Mouse (Mus musculus) C2C12 (cell line): Measurements from ENCODE around the gene Sod3. TPM values are rescaled to one million over a fixed set of nuclear protein-coding genes. Genes with fewer than 3 reads are reported as not detected.

ENCODE experiments used
- H3K27me3 ChIP-seq: one replicate; pipeline ENCODE4 v1.6.1; 2011; ENCODE audit not compliant: control insufficient read depth, insufficient read depth, insufficient read length
- H3K36me3 ChIP-seq: one replicate; pipeline ENCODE4 v1.6.1; 2011; ENCODE audit not compliant: control insufficient read depth, insufficient read depth
- H3K4me3 ChIP-seq: one replicate; pipeline ENCODE4 v1.5.1; 2011; ENCODE audit warnings: mild to moderate bottlenecking, control low read depth; ENCODE audit not compliant: poor library complexity, insufficient read depth, severe bottlenecking
- H3K79me2 ChIP-seq: one replicate; pipeline ENCODE4 v1.6.1; 2011; ENCODE audit not compliant: control insufficient read depth, insufficient read depth
- H3K79me3 ChIP-seq: one replicate; pipeline ENCODE4 v1.6.1; 2011; ENCODE audit warnings: low read depth, control low read depth
- H3ac ChIP-seq: one replicate; pipeline ENCODE3; 2011; ENCODE audit warnings: low read depth; ENCODE audit not compliant: control insufficient read depth, insufficient read length
- CEBPB ChIP-seq: IDR thresholded peaks from one replicate; pipeline ENCODE4 v1.6.1; 2011; ENCODE audit warnings: low read depth, mild to moderate bottlenecking, control low read depth, moderate library complexity
- CTCF ChIP-seq: IDR thresholded peaks from one replicate; pipeline ENCODE4 v1.5.1; 2011; ENCODE audit not compliant: control insufficient read depth, insufficient read depth, insufficient read length
- FOSL1 ChIP-seq: IDR thresholded peaks from one replicate; pipeline ENCODE4 v1.8.0; 2011; ENCODE audit warnings: mild to moderate bottlenecking, low read length; ENCODE audit not compliant: poor library complexity, insufficient read depth, severe bottlenecking
- MAX ChIP-seq: IDR thresholded peaks from one replicate; pipeline ENCODE4 v1.6.1; 2011; ENCODE audit warnings: mild to moderate bottlenecking, control low read depth
- MYOD1 ChIP-seq: IDR thresholded peaks from one replicate; pipeline ENCODE4 v1.6.1; 2011; ENCODE audit warnings: low read depth; ENCODE audit not compliant: control insufficient read depth, insufficient read length
- MYOG ChIP-seq: IDR thresholded peaks from one replicate; pipeline ENCODE4 v1.6.1; 2011; ENCODE audit not compliant: control insufficient read depth, insufficient read length; ENCODE audit errors: extremely low read depth
- USF1 ChIP-seq: IDR thresholded peaks from one replicate; pipeline ENCODE4 v1.6.1; 2011; ENCODE audit warnings: low read depth, mild to moderate bottlenecking, control low read depth, moderate library complexity
- polyA plus RNA-seq: library from polyadenylated mRNA; unstranded; fragments of >200 nt; fragmentation: generic; extraction: Trizol; gene quantifications from one replicate; pipeline ENCODE4 v1.2.1, GENCODE M21; 2012; ENCODE audit warnings: missing spikeins

The Sod3 gene
- polyA plus RNA-seq, 1 experiment, result 1.8 TPM

DNA sequence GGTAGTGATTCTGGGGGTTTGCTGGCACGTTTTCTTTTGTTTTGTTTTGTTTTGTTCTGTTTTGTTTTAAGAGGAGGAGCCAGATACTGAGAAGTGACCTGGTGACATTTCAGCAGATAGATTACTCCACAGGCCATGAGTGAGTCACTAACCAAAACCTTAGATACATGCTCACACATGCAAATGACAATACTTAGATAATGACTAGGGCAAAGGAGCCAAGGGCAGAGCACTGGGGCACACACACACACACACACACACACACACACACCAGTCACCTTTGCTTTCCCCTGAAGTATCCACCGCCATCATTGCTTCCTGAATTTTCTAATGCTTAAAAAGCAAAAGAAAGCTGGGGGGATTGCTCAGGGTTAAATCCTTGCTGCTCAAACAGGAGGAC, 52.9 kb downstream of the Sod3 start:
- no peaks in the 10 kb centered on the region for H3K36me3 ChIP-seq
- no peak overlapping the region for H3ac ChIP-seq
- no peaks in the 10 kb centered on the region for H3K27me3 ChIP-seq
- TF ChIP-seq MAX, result no peak
- TF ChIP-seq MYOG, result no peak
- no peak for TF ChIP-seq FOSL1
- TF ChIP-seq USF1, result no peak
- TF ChIP-seq CTCF, result no peak
- no peak for TF ChIP-seq MYOD1
- TF ChIP-seq CEBPB, result no peak
- no peak overlapping the region for H3K4me3 ChIP-seq
- no peaks in the 10 kb centered on the region for H3K79me2 ChIP-seq
- H3K79me3 ChIP-seq, result no peaks in the 10 kb centered on the region

Other genes starting within 250 kb of the Sod3 start
- 67.2 TPM for gene Dhx15, start 173.3 kb upstream of the Sod3 start, polyA plus RNA-seq
- 0.01 TPM for gene Ccdc149, start 107.7 kb downstream of the Sod3 start, polyA plus RNA-seq
- gene Lgi2, start 202.7 kb downstream of the Sod3 start, polyA plus RNA-seq, result 0.01 TPM